Mouse (Mus musculus): ENCODE measurements around the gene Atp2a3.

DNA sequence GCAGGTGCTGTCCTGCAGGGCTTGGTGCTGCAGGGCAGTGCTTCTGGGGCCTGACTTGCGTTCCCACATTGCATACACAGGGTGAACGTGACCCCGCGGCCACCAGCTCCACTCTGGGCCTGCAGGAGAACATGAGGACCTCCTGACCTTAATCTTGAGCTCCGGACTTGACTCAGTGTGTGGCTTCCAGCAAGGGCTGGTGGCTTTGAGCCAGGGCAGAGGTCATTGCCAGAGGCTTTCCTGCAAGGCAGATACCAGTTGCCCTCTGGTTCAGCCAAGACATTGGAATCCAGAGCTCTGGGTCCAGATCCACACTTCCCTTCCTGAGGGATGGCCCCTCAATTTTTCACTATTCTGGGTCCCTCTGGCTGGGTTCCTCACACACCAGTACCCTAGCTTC lies 53.0 kb downstream of the Atp2a3 start:
- TF ChIP-seq CTCF (IDR thresholded peaks at IDR 0.05; ENCODE audit: insufficient read depth, low read length) (no peak), POLR2A (IDR thresholded peaks at IDR 0.05; ENCODE audit: borderline replicate concordance, extremely low read depth, low read depth, low read length) (no peak)

All from lung, adult 2 months (tissue).